Mouse (Mus musculus) embryonic facial prominence, embryonic 13.5 days (tissue): ENCODE measurements around the gene Zscan26. TPM values are rescaled to one million over a fixed set of nuclear protein-coding genes. Genes with fewer than 3 reads are reported as not detected.
"Not testable (repeated sequence)": the region's sequence is repeated elsewhere in the genome, so short reads cannot be mapped to it uniquely, and the experiment has no call there.

ENCODE experiments used
- ATAC-seq: fragments of 200-750 bp; cut with Nextera tagmentation; 2 replicates; pipeline ENCODE4 v1.8.0; 2017; ENCODE audit warnings: low read depth; ENCODE audit not compliant: insufficient number of reproducible peaks, insufficient read depth, low FRiP score, low TSS enrichment
- H3K27ac ChIP-seq: fragments of 300-500 bp; sonication (generic); 2 replicates; pipeline ENCODE4 v1.5.1; 2015; ENCODE audit warnings: moderate library complexity, mild to moderate bottlenecking, inconsistent platforms
- H3K27me3 ChIP-seq: fragments of 300-500 bp; sonication (generic); 2 replicates; pipeline ENCODE4 v1.6.1; 2015; ENCODE audit warnings: mild to moderate bottlenecking, inconsistent platforms
- H3K36me3 ChIP-seq: fragments of 300-500 bp; sonication (generic); 2 replicates; pipeline ENCODE4 v1.6.1; 2015; ENCODE audit warnings: mild to moderate bottlenecking, inconsistent platforms
- H3K4me1 ChIP-seq: fragments of 300-500 bp; sonication (generic); 2 replicates; pipeline ENCODE4 v1.6.1; 2015; ENCODE audit warnings: inconsistent platforms
- H3K4me2 ChIP-seq: fragments of 300-500 bp; sonication (generic); 2 replicates; pipeline ENCODE4 v1.6.1; 2015; ENCODE audit warnings: moderate library complexity, mild to moderate bottlenecking, inconsistent platforms
- H3K4me3 ChIP-seq: fragments of 300-500 bp; sonication (generic); 2 replicates; pipeline ENCODE4 v1.5.1; 2015; ENCODE audit warnings: mild to moderate bottlenecking, inconsistent platforms
- H3K9ac ChIP-seq: fragments of 300-500 bp; sonication (generic); 2 replicates; pipeline ENCODE4 v1.6.1; 2015; ENCODE audit warnings: mild to moderate bottlenecking, inconsistent platforms
- H3K9me3 ChIP-seq: fragments of 300-500 bp; sonication (generic); 2 replicates; pipeline ENCODE4 v1.6.1; 2016; ENCODE audit warnings: inconsistent platforms
- WGBS: fragments of 180-500 bp; shearing (Covaris S2); methylation state at CpG from one replicate; pipeline ENCODE4 v1.1.7; 2015; ENCODE audit warnings: mixed read lengths; 5-methylcytosine and 5-hydroxymethylcytosine counted together
- polyA plus RNA-seq: library from polyadenylated mRNA; unstranded; fragments of >200 nt; fragmentation: Nextera tagmentation; extraction: Ambion mirVana; gene quantifications from 2 replicates; pipeline ENCODE4 v1.2.1, GENCODE M21; 2015

The Zscan26 gene
- polyA plus RNA-seq, 1 experiment from 2014 or later = 40.2 TPM

- H3K9ac ChIP-seq, H3K4me2 ChIP-seq, H3K27ac ChIP-seq, H3K9me3 ChIP-seq, H3K4me3 ChIP-seq, H3K4me1 ChIP-seq, H3K27me3 ChIP-seq, ATAC-seq, H3K36me3 ChIP-seq: not testable (repeated sequence)
- WGBS = 52% methylated on average over 9 of the region's 9 CpGs
These were observed 9.0 kb upstream of the Zscan26 start for GRCm38 (mm10) chr13:21462516-21462915.

- Histone ChIP-seq H3K4me2 (no peak overlapping the region), H3K4me3 (no peak overlapping the region), H3K27ac (no peak overlapping the region), H3K9me3 (no peaks in the 10 kb centered on the region), H3K4me1 (peaks cover 11% of the 10 kb centered on the region; the same call in 1 of the 2 replicates), H3K36me3 (peaks cover 5% of the 10 kb centered on the region; the same call in 1 of the 2 replicates), H3K27me3 (peaks cover 9% of the 10 kb centered on the region; the same call in 1 of the 2 replicates), H3K9ac (no peak overlapping the region)
- 12% methylated on average over 4 of the region's 4 CpGs for WGBS
- peak; percentile 32; the same call in 1 of the 2 replicates for ATAC-seq
These were observed 2.8 kb upstream of the Zscan26 start for GRCm38 (mm10) chr13:21456347-21456746.

DNA sequence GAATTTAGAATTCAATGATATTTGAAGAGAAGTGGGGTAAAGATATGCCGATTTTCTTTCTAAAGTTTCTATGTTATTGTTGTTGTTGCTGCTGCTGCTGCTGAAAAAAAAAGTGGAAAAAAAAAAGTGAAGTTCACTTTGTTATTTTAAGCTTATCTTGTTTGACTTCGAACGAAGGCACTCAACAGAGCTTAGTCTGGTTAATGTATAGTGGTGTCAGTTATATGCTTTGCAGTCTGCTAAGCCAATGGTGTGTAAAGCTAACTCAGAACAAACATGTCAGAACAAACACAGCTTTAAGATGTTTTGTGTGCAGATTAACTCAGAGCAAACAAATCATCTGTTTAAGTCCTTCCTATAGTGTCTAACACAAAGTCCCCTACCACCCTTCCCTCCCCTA lies 603 bp upstream of the Zscan26 start:
- Histone ChIP-seq H3K4me1 (peaks cover 11% of the 10 kb centered on the region; the same call in 1 of the 2 replicates), H3K4me3 (no peak overlapping the region), H3K9ac (no peak overlapping the region), H3K4me2 (0 out of 2 replicates have a peak overlapping the region, but pooled peaks have one; percentile 77), H3K9me3 (no peaks in the 10 kb centered on the region), H3K27ac (no peak overlapping the region), H3K36me3 (peaks cover 10% of the 10 kb centered on the region; the same call in 1 of the 2 replicates), H3K27me3 (peaks cover 9% of the 10 kb centered on the region; the same call in 1 of the 2 replicates)
- ATAC-seq = no peak
- 88% methylated on average over 3 of the region's 3 CpGs for WGBS

DNA sequence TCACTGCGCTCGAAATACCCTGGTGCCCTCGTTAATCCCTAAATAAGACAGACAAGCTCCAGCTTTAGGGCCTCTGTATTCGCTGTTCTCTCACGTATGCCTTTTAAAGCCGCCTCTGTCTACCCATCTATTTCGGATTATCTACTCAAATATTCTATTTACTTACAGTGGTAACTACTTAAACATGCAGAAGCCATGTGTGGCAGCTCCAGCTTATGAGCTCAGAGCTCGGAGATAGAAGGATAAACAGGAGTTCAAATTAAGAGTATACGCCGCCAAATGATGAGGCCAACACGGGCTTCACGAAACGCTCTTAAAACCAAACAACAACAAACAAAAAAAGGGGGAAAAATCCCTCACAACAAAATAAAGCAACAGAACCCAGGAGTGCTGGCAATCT lies 488 bp downstream of the Zscan26 start:
- 3% methylated on average over 13 of the region's 13 CpGs for WGBS
- Histone ChIP-seq H3K4me1 (peaks cover 11% of the 10 kb centered on the region; the same call in 1 of the 2 replicates), H3K9ac (peak overlapping the region; percentile 83), H3K27ac (peak overlapping the region; percentile 80), H3K9me3 (no peaks in the 10 kb centered on the region), H3K36me3 (peaks cover 21% of the 10 kb centered on the region), H3K27me3 (peaks cover 9% of the 10 kb centered on the region; the same call in 1 of the 2 replicates), H3K4me2 (peak overlapping the region; percentile 77), H3K4me3 (peak overlapping the region; percentile 74)
- no peak for ATAC-seq

DNA sequence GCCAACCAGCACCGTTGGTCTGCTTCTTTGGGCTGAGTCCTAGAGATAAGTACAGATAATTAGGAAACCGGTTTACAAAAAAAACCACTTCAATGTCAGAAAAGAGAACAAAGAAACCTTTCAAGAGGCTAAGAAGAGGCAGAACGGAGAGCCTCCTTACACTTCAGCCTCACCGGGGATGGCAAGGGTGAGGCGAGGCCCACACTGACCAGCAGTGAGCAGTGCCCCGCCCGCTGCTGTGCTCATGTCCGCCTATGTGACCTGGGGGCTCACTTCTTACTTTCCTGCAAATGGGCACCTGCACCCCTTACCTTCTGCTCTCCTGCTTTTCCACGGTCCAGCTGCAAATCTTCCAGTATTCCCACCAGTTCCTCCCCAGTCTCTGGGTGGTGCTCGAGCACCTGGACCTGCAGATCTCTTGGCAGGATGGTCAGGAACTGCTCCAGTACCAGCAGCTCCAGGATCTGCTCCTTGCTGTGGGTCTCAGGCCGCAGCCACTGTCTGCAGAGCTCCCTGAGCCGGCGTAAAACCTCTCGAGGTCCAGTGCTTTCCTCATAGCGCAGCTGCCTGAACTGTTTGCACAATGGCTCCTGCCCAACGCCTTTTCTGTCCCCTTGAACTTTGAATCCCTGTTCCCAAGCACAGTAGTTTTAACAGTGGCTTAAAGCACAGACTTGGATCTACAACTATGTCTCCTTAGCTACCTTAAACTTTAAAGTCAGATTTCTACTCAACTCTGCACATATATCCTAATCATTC lies 5.5 kb downstream of the Zscan26 start:
- Histone ChIP-seq H3K27ac (no peak overlapping the region), H3K9me3 (no peaks in the 10 kb centered on the region), H3K9ac (no peak overlapping the region), H3K4me3 (no peak overlapping the region), H3K4me2 (no peak overlapping the region), H3K27me3 (no peaks in the 10 kb centered on the region), H3K36me3 (peaks cover 65% of the 10 kb centered on the region), H3K4me1 (peaks cover 11% of the 10 kb centered on the region; the same call in 1 of the 2 replicates)
- ATAC-seq = no peak
- WGBS = 75% methylated on average over 16 of the region's 16 CpGs

- no peak overlapping the region for H3K9ac ChIP-seq
- H3K9me3 ChIP-seq = no peaks in the 10 kb centered on the region
- WGBS = 92% methylated on average over 9 of the region's 9 CpGs
- no peak for ATAC-seq
- H3K27ac ChIP-seq = no peak overlapping the region
- 0 out of 2 replicates have a peak, but pooled peaks cover under 1% of the 10 kb centered on the region for H3K4me1 ChIP-seq
- H3K27me3 ChIP-seq = no peaks in the 10 kb centered on the region
- no peak overlapping the region for H3K4me2 ChIP-seq
- H3K36me3 ChIP-seq = peaks cover 68% of the 10 kb centered on the region
- no peak overlapping the region for H3K4me3 ChIP-seq
These were observed 6.7 kb downstream of the Zscan26 start for GRCm38 (mm10) chr13:21446796-21447195.

- H3K4me2 ChIP-seq = peak overlapping the region; percentile 74
- H3K27me3 ChIP-seq = no peaks in the 10 kb centered on the region
- peak overlapping the region; percentile 80 for H3K9ac ChIP-seq
- peaks cover 33% of the 10 kb centered on the region for H3K36me3 ChIP-seq
- H3K27ac ChIP-seq = peak overlapping the region; percentile 80
- H3K9me3 ChIP-seq = no peaks in the 10 kb centered on the region
- 16% methylated on average over 10 of the region's 10 CpGs for WGBS
- H3K4me1 ChIP-seq = 0 out of 2 replicates have a peak, but pooled peaks cover 4% of the 10 kb centered on the region
- ATAC-seq = no peak
- H3K4me3 ChIP-seq = peak overlapping the region; percentile 61
These were observed 12.3 kb downstream of the Zscan26 start for GRCm38 (mm10) chr13:21441207-21441572.

DNA sequence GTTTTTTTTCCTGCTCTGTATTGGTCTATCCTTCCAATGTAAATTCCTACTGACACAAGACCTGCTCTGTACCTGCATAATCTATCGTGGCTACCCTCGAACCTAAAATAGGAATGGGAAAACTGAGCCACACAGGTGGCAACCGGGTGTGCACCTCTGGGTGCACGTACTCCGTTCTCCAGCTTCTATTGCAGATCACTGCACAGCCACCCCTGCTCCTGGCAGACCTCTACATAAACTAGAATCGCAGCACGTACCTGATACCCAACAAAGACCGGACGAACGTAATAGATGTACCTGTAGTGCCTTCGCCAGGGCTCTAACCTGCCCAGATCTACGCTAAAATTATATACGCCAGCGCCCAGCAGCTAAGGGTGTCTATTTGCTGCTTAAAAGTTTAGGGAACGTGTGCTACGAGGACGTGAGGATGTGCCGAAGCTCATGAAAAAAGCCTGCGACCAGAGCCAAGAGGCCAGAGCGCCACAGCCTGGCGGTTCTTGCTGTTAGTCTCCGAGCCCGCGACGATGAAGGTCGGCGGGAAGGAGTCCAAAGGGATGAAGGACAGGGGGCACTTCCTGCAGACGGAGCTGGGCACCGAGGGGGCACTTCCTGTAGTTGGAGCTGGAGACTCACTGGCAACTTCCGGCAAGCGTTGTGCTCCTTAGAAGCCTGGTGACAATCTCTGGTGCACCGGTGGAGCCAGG lies 12.9 kb downstream of the Zscan26 start, which contains the start of gene Pgbd1:
Pgbd1 (minus strand) TSS at position 556 of the 704 bp plus-strand sequence.
- Histone ChIP-seq H3K36me3 (peaks cover 29% of the 10 kb centered on the region), H3K9ac (peak within 1 kb of the TSS; percentile 80), H3K4me2 (peak within 1 kb of the TSS; percentile 74), H3K27ac (peak within 1 kb of the TSS; percentile 80), H3K4me1 (0 out of 2 replicates have a peak, but pooled peaks cover 4% of the 10 kb centered on the region), H3K27me3 (no peaks in the 10 kb centered on the region), H3K4me3 (peak within 1 kb of the TSS; percentile 61), H3K9me3 (no peaks in the 10 kb centered on the region)
- ATAC-seq = peak; percentile 62
- WGBS = under 1% methylated on average over 32 of the region's 32 CpGs

GRCm38 (mm10) chr13:21435476-21435875 lies 18.1 kb downstream of the Zscan26 start:
- no peak for ATAC-seq
- no peak overlapping the region for H3K4me2 ChIP-seq
- H3K4me1 ChIP-seq = no peaks in the 10 kb centered on the region
- no peaks in the 10 kb centered on the region for H3K27me3 ChIP-seq
- no peak overlapping the region for H3K9ac ChIP-seq
- H3K4me3 ChIP-seq = no peak overlapping the region
- no peaks in the 10 kb centered on the region for H3K36me3 ChIP-seq
- H3K27ac ChIP-seq = no peak overlapping the region
- no peaks in the 10 kb centered on the region for H3K9me3 ChIP-seq
- 91% methylated on average over 4 of the region's 4 CpGs for WGBS

GRCm38 (mm10) chr13:21427631-21428030 lies 25.9 kb downstream of the Zscan26 start:
- no peaks in the 10 kb centered on the region for H3K4me1 ChIP-seq
- H3K36me3 ChIP-seq = no peaks in the 10 kb centered on the region
- no peak for ATAC-seq
- H3K9ac ChIP-seq = no peak overlapping the region
- 98% methylated on average over 1 of the region's 1 CpGs for WGBS
- H3K27ac ChIP-seq = no peak overlapping the region
- no peaks in the 10 kb centered on the region for H3K27me3 ChIP-seq
- H3K9me3 ChIP-seq = no peaks in the 10 kb centered on the region
- no peak overlapping the region for H3K4me2 ChIP-seq
- H3K4me3 ChIP-seq = no peak overlapping the region

- Histone ChIP-seq H3K36me3 (no peaks in the 10 kb centered on the region), H3K9me3 (no peaks in the 10 kb centered on the region), H3K4me3 (no peak overlapping the region), H3K4me1 (no peaks in the 10 kb centered on the region), H3K9ac (no peak overlapping the region), H3K27ac (no peak overlapping the region), H3K27me3 (no peaks in the 10 kb centered on the region), H3K4me2 (no peak overlapping the region)
- WGBS = 65% methylated on average over 5 of the region's 5 CpGs
- no peak for ATAC-seq
These were observed 30.2 kb downstream of the Zscan26 start for GRCm38 (mm10) chr13:21423301-21423700.
